Mouse (Mus musculus) intestine, embryonic 14.5 days (tissue): ENCODE results near the gene H2-Q7. TPM values are rescaled to one million over a fixed set of nuclear protein-coding genes. Genes with fewer than 3 reads are reported as not detected.

ENCODE experiments used
- ATAC-seq: fragments of 200-750 bp; cut with Nextera tagmentation; replicated peaks from 2 replicates; pipeline ENCODE4 v1.8.0; 2017; ENCODE audit warnings: low read depth, moderate number of reproducible peaks, moderate TSS enrichment, moderate library complexity; ENCODE audit not compliant: low FRiP score, low TSS enrichment
- DNase-seq: peaks from one replicate; pipeline ENCODE4 v3.0.0-alpha.2; 2018; ENCODE audit warnings: low spot score
- H3K27ac ChIP-seq: fragments of 300-500 bp; sonication (generic); 2 replicates; pipeline ENCODE4 v1.5.1; 2014; ENCODE audit warnings: low read depth, mild to moderate bottlenecking, control low read depth
- H3K27me3 ChIP-seq: fragments of 300-500 bp; sonication (generic); replicated peaks from 2 replicates; pipeline ENCODE4 v1.6.1; 2014; ENCODE audit warnings: low read length, control low read depth; ENCODE audit not compliant: control insufficient read depth, insufficient read depth
- H3K36me3 ChIP-seq: fragments of 300-500 bp; sonication (generic); 2 replicates; pipeline ENCODE4 v1.6.1; 2014; ENCODE audit warnings: low read length, control low read depth; ENCODE audit not compliant: control insufficient read depth, insufficient read depth
- H3K4me1 ChIP-seq: fragments of 300-500 bp; sonication (generic); replicated peaks from 2 replicates; pipeline ENCODE4 v1.6.1; 2014; ENCODE audit warnings: low read length, control low read depth, mixed read lengths; ENCODE audit not compliant: control insufficient read depth, insufficient read depth
- H3K4me2 ChIP-seq: fragments of 300-500 bp; sonication (generic); 2 replicates; pipeline ENCODE4 v1.6.1; 2014; ENCODE audit warnings: low read length
- H3K4me3 ChIP-seq: fragments of 300-500 bp; sonication (generic); 2 replicates; pipeline ENCODE4 v1.5.1; 2014; ENCODE audit warnings: low read depth, low read length, control low read depth, mixed read lengths
- H3K9ac ChIP-seq: fragments of 300-500 bp; sonication (generic); 2 replicates; pipeline ENCODE4 v1.6.1; 2014; ENCODE audit warnings: mild to moderate bottlenecking, low read length
- H3K9me3 ChIP-seq: fragments of 300-500 bp; sonication (generic); 2 replicates; pipeline ENCODE4 v1.6.1; 2016; ENCODE audit warnings: low read length, control low read depth; ENCODE audit not compliant: control insufficient read depth
- WGBS: fragments of 180-500 bp; shearing (Covaris S2); extraction: QIAGEN DNeasy Blood & Tissue Kit; methylation state at CpG from one replicate; pipeline ENCODE4 v1.1.7; 2014; 5-methylcytosine and 5-hydroxymethylcytosine counted together
- polyA plus RNA-seq: library from polyadenylated mRNA; unstranded; fragments of >200 nt; fragmentation: Nextera tagmentation; extraction: Ambion mirVana; gene quantifications from 2 replicates; pipeline ENCODE4 v1.2.1, GENCODE M21; 2014

The H2-Q7 gene
- polyA plus RNA-seq, 1 experiment from 2014 or later: 8.1 TPM

- 1% methylated on average over 9 of the region's 9 CpGs for WGBS
- no peak; the same call in 1 of the 2 replicates for ATAC-seq
Observed at GRCm38 (mm10) chr17:35484066-35484465, 45.1 kb downstream of the H2-Q7 start.

GRCm38 (mm10) chr17:35485702-35486101 lies 46.7 kb downstream of the H2-Q7 start:
- no peak for DNase-seq
- ATAC-seq: no peak
- WGBS: 30% methylated on average over 4 of the region's 4 CpGs
- Histone ChIP-seq H3K4me2 (no peak overlapping the region), H3K9ac (no peak overlapping the region), H3K36me3 (no peaks in the 10 kb centered on the region), H3K9me3 (no peaks in the 10 kb centered on the region), H3K27ac (no peak overlapping the region), H3K4me3 (no peak overlapping the region), H3K27me3 (no peaks in the 10 kb centered on the region), H3K4me1 (no peaks in the 10 kb centered on the region)

More at GRCm38 (mm10) chr17:35484066-35484465, 45.1 kb downstream of the H2-Q7 start:
- peak; percentile 73 for DNase-seq
- Histone ChIP-seq H3K4me1 (no peaks in the 10 kb centered on the region), H3K4me3 (no peak overlapping the region), H3K27me3 (no peaks in the 10 kb centered on the region), H3K36me3 (no peaks in the 10 kb centered on the region), H3K9me3 (no peaks in the 10 kb centered on the region), H3K9ac (no peak overlapping the region), H3K27ac (no peak overlapping the region), H3K4me2 (no peak overlapping the region)

- no peak for ATAC-seq
- no peaks in the 10 kb centered on the region for H3K9me3 ChIP-seq
- no peak overlapping the region for H3K4me3 ChIP-seq
- DNase-seq: no peak
- WGBS: 44% methylated on average over 10 of the region's 10 CpGs
- no peaks in the 10 kb centered on the region for H3K27me3 ChIP-seq
- no peaks in the 10 kb centered on the region for H3K4me1 ChIP-seq
- H3K4me2 ChIP-seq: no peak overlapping the region
- H3K27ac ChIP-seq: no peak overlapping the region
- H3K36me3 ChIP-seq: no peaks in the 10 kb centered on the region
- H3K9ac ChIP-seq: no peak overlapping the region
Observed at GRCm38 (mm10) chr17:35486726-35487125, 47.8 kb downstream of the H2-Q7 start.

- H3K36me3 ChIP-seq: no peaks in the 10 kb centered on the region
- H3K4me2 ChIP-seq: no peak overlapping the region
- DNase-seq (no peak), ATAC-seq (no peak)
- 90% methylated on average over 2 of the region's 2 CpGs for WGBS
- no peaks in the 10 kb centered on the region for H3K27me3 ChIP-seq
- H3K27ac ChIP-seq: no peak overlapping the region
- H3K9me3 ChIP-seq: no peaks in the 10 kb centered on the region
- no peak overlapping the region for H3K4me3 ChIP-seq
- H3K9ac ChIP-seq: no peak overlapping the region
- H3K4me1 ChIP-seq: no peaks in the 10 kb centered on the region
Observed at GRCm38 (mm10) chr17:35488041-35488440, 49.1 kb downstream of the H2-Q7 start.

- H3K9me3 ChIP-seq: no peaks in the 10 kb centered on the region
- ATAC-seq (no peak), DNase-seq (no peak)
- no peaks in the 10 kb centered on the region for H3K27me3 ChIP-seq
- no peaks in the 10 kb centered on the region for H3K36me3 ChIP-seq
- no peak overlapping the region for H3K4me2 ChIP-seq
- no peak overlapping the region for H3K27ac ChIP-seq
- H3K9ac ChIP-seq: no peak overlapping the region
- H3K4me3 ChIP-seq: no peak overlapping the region
- H3K4me1 ChIP-seq: no peaks in the 10 kb centered on the region
- 74% methylated on average over 5 of the region's 5 CpGs for WGBS
Observed at GRCm38 (mm10) chr17:35490320-35490719, 51.4 kb downstream of the H2-Q7 start.

Other genes starting within 250 kb of the H2-Q7 start
- gene Ltb, start 244.7 kb upstream of the H2-Q7 start, polyA plus RNA-seq: 1.1 and 1.5 TPM in 2 replicates
- gene Tnf, start 237.1 kb upstream of the H2-Q7 start, polyA plus RNA-seq: 0.12 and 0.28 TPM in 2 replicates
- 0.81 and 0.85 TPM in 2 replicates for gene Lta, start 233.8 kb upstream of the H2-Q7 start, polyA plus RNA-seq
- 0.39 and 0.88 TPM in 2 replicates for gene Gm16181, start 218.3 kb upstream of the H2-Q7 start, polyA plus RNA-seq
- 5.8 and 5.9 TPM in 2 replicates for gene Atp6v1g2, start 205.5 kb upstream of the H2-Q7 start, polyA plus RNA-seq
- gene Nfkbil1, start 203.4 kb upstream of the H2-Q7 start, polyA plus RNA-seq: 3.1 and 4.3 TPM in 2 replicates
- 458 and 500 TPM in 2 replicates for gene Ddx39b, start 197.4 kb upstream of the H2-Q7 start, polyA plus RNA-seq
- 102 and 108 TPM in 2 replicates for gene H2-D1, start 176.4 kb upstream of the H2-Q7 start, polyA plus RNA-seq
- 1.2 and 1.6 TPM in 2 replicates for gene H2-Q1, start 118.8 kb upstream of the H2-Q7 start, polyA plus RNA-seq
- 37.3 and 39.1 TPM in 2 replicates for gene H2-Q2, start 96.9 kb upstream of the H2-Q7 start, polyA plus RNA-seq
- gene H2-Q4, start 59.5 kb upstream of the H2-Q7 start, polyA plus RNA-seq: 2.5 and 4.4 TPM in 2 replicates
- gene H2-Q6, start 14.3 kb upstream of the H2-Q7 start, polyA plus RNA-seq: 2.0 and 2.1 TPM in 2 replicates
- gene H2-Q10, start 30.9 kb downstream of the H2-Q7 start, polyA plus RNA-seq: 6.3 and 10.0 TPM in 2 replicates
- 0.13 TPM in 1 of 2 replicates, not detected in the other for gene Pou5f1, start 66.9 kb downstream of the H2-Q7 start, polyA plus RNA-seq
- 68.7 and 79.4 TPM in 2 replicates for gene Tcf19, start 77.7 kb downstream of the H2-Q7 start, polyA plus RNA-seq
- 13.6 and 15.9 TPM in 2 replicates for gene Cchcr1, start 77.9 kb downstream of the H2-Q7 start, polyA plus RNA-seq
- gene Psors1c2, start 94.0 kb downstream of the H2-Q7 start, polyA plus RNA-seq: 0.36 and 0.66 TPM in 2 replicates
- gene Cdsn, start 113.0 kb downstream of the H2-Q7 start, polyA plus RNA-seq: 0.11 and 0.12 TPM in 2 replicates
- not detected in 2 replicates for gene 2300002M23Rik, start 128.3 kb downstream of the H2-Q7 start, polyA plus RNA-seq
- gene Sfta2, start 162.4 kb downstream of the H2-Q7 start, polyA plus RNA-seq: 3.3 and 3.6 TPM in 2 replicates
- not detected in 2 replicates for gene Gm9573, start 187.5 kb downstream of the H2-Q7 start, polyA plus RNA-seq
- 0.39 and 0.77 TPM in 2 replicates for gene Mucl3, start 204.5 kb downstream of the H2-Q7 start, polyA plus RNA-seq
- 16.0 and 18.1 TPM in 2 replicates for gene Vars2, start 228.4 kb downstream of the H2-Q7 start, polyA plus RNA-seq
- gene Gtf2h4, start 234.6 kb downstream of the H2-Q7 start, polyA plus RNA-seq: 47.2 and 49.9 TPM in 2 replicates